Mouse (Mus musculus): ENCODE measurements around the gene Fcgbp.
"Not testable (repeated sequence)": the region's sequence is repeated elsewhere in the genome, so short reads cannot be mapped to it uniquely, and the experiment has no call there.

Gene Fcgbp

GRCm38 (mm10) chr7:28149841-28150240, 78.8 kb downstream of the Fcgbp start:
- DNase-seq (ENCODE audit: low spot score in 2 of 2): no peak

- DNase-seq (ENCODE audit: low spot score in 2 of 2): peak; percentile 56 to 78
Observed at GRCm38 (mm10) chr7:28151584-28152221, 80.7 kb downstream of the Fcgbp start.

GRCm38 (mm10) chr7:28153595-28153994, 82.6 kb downstream of the Fcgbp start:
- DNase-seq (ENCODE audit: low spot score in 2 of 2): not testable (repeated sequence)

GRCm38 (mm10) chr7:28159292-28159691, 88.3 kb downstream of the Fcgbp start:
- no peak for DNase-seq (ENCODE audit: low spot score in 2 of 2)

- DNase-seq (ENCODE audit: low spot score in 2 of 2): no peak
Observed at GRCm38 (mm10) chr7:28159893-28160292, 88.9 kb downstream of the Fcgbp start.

GRCm38 (mm10) chr7:28161163-28161749, 90.2 kb downstream of the Fcgbp start:
- no peak for DNase-seq (ENCODE audit: low spot score in 2 of 2)

GRCm38 (mm10) chr7:28165406-28165805, 94.4 kb downstream of the Fcgbp start:
- DNase-seq (ENCODE audit: low spot score in 2 of 2): no peak

GRCm38 (mm10) chr7:28168320-28169115, 97.5 kb downstream of the Fcgbp start:
- peak; percentile 66 to 76 for DNase-seq (ENCODE audit: low spot score in 2 of 2)

GRCm38 (mm10) chr7:28169489-28170422, 98.7 kb downstream of the Fcgbp start, which contains the start of gene Fbl:
Fbl (plus strand) TSS chr7:28169710.
- peak; percentile 83 to 89 for DNase-seq (ENCODE audit: low spot score in 2 of 2)
